Mouse (Mus musculus) embryonic facial prominence, embryonic 12.5 days (tissue): ENCODE measurements around the gene Dctpp1. TPM values are rescaled to one million over a fixed set of nuclear protein-coding genes. Genes with fewer than 3 reads are reported as not detected.

Experiments
- ATAC-seq: fragments of 200-750 bp; cut with Nextera tagmentation; 2 replicates; pipeline ENCODE4 v1.8.0; 2017; ENCODE audit not compliant: insufficient number of reproducible peaks, insufficient read depth, low FRiP score, low TSS enrichment
- H3K27ac ChIP-seq: fragments of 300-500 bp; sonication (generic); 2 replicates; pipeline ENCODE4 v1.5.1; 2016; ENCODE audit warnings: mild to moderate bottlenecking
- H3K27me3 ChIP-seq: fragments of 300-500 bp; sonication (generic); 2 replicates; pipeline ENCODE4 v1.6.1; 2016; ENCODE audit warnings: mild to moderate bottlenecking, moderate library complexity
- H3K36me3 ChIP-seq: fragments of 300-500 bp; sonication (generic); 2 replicates; pipeline ENCODE4 v1.6.1; 2016; ENCODE audit warnings: mild to moderate bottlenecking
- H3K4me1 ChIP-seq: fragments of 300-500 bp; sonication (generic); 2 replicates; pipeline ENCODE4 v1.6.1; 2016
- H3K4me2 ChIP-seq: fragments of 300-500 bp; sonication (generic); replicated peaks from 2 replicates; pipeline ENCODE4 v1.6.1; 2016; ENCODE audit warnings: mild to moderate bottlenecking, moderate library complexity
- H3K4me3 ChIP-seq: fragments of 300-500 bp; sonication (generic); 2 replicates; pipeline ENCODE4 v1.5.1; 2016; ENCODE audit warnings: mild to moderate bottlenecking
- H3K9ac ChIP-seq: fragments of 300-500 bp; sonication (generic); 2 replicates; pipeline ENCODE4 v1.6.1; 2016; ENCODE audit warnings: mild to moderate bottlenecking, moderate library complexity
- H3K9me3 ChIP-seq: fragments of 300-500 bp; sonication (generic); 2 replicates; pipeline ENCODE4 v1.6.1; 2016; ENCODE audit warnings: mild to moderate bottlenecking, moderate library complexity
- WGBS: fragments of 180-500 bp; shearing (Covaris S2); methylation state at CpG from one replicate; pipeline ENCODE4 v1.1.7; 2016; 5-methylcytosine and 5-hydroxymethylcytosine counted together
- polyA plus RNA-seq: library from polyadenylated mRNA; unstranded; fragments of >200 nt; fragmentation: Nextera tagmentation; extraction: Ambion mirVana; gene quantifications from 2 replicates; pipeline ENCODE4 v1.2.1, GENCODE M21; 2016

Dctpp1 gene
- polyA plus RNA-seq, 1 experiment from 2014 or later, result 196 TPM

GRCm38 (mm10) chr7:127244658-127245510 lies 15.6 kb downstream of the Dctpp1 start:
- 9% methylated on average over 33 of the region's 33 CpGs for WGBS
- peak overlapping the region; percentile 91 for H3K9ac ChIP-seq
- H3K4me3 ChIP-seq, result peak overlapping the region; percentile 87
- no peaks in the 10 kb centered on the region for H3K9me3 ChIP-seq
- H3K27ac ChIP-seq, result peak overlapping the region; percentile 94
- H3K4me2 ChIP-seq, result peak overlapping the region; percentile 83
- no peaks in the 10 kb centered on the region for H3K27me3 ChIP-seq
- peak; percentile 78 for ATAC-seq
- peaks cover 24% of the 10 kb centered on the region for H3K4me1 ChIP-seq
- H3K36me3 ChIP-seq, result peaks cover 30% of the 10 kb centered on the region

- Histone ChIP-seq H3K27me3 (no peaks in the 10 kb centered on the region), H3K4me2 (peak within 1 kb of the TSS; percentile 83), H3K27ac (peak within 1 kb of the TSS; percentile 94), H3K4me3 (peak within 1 kb of the TSS; percentile 87), H3K36me3 (peaks cover 26% of the 10 kb centered on the region), H3K9ac (peak within 1 kb of the TSS; percentile 91), H3K9me3 (no peaks in the 10 kb centered on the region), H3K4me1 (peaks cover 24% of the 10 kb centered on the region)
- peak; percentile 97 for ATAC-seq
- WGBS, result under 1% methylated on average over 53 of the region's 56 CpGs
These were observed 16.4 kb downstream of the Dctpp1 start, which contains the start of gene Zfp771 for GRCm38 (mm10) chr7:127243870-127244657. TSS of gene Zfp771 (plus strand) at chr7:127244274.

GRCm38 (mm10) chr7:127243361-127243867 lies 17.1 kb downstream of the Dctpp1 start:
- Histone ChIP-seq H3K4me2 (peak overlapping the region; percentile 83), H3K27me3 (no peaks in the 10 kb centered on the region), H3K9me3 (no peaks in the 10 kb centered on the region), H3K36me3 (peaks cover 29% of the 10 kb centered on the region), H3K27ac (peak overlapping the region; percentile 94), H3K4me1 (peaks cover 24% of the 10 kb centered on the region), H3K9ac (peak overlapping the region; percentile 91), H3K4me3 (peak overlapping the region; percentile 87)
- ATAC-seq, result no peak
- 37% methylated on average over 2 of the region's 2 CpGs for WGBS

GRCm38 (mm10) chr7:127234777-127235176 lies 25.7 kb downstream of the Dctpp1 start:
- Histone ChIP-seq H3K4me2 (peak overlapping the region; percentile 72), H3K27ac (no peak overlapping the region), H3K36me3 (peaks cover 62% of the 10 kb centered on the region), H3K4me1 (peaks cover 24% of the 10 kb centered on the region), H3K4me3 (no peak overlapping the region), H3K9ac (no peak overlapping the region), H3K27me3 (no peaks in the 10 kb centered on the region), H3K9me3 (no peaks in the 10 kb centered on the region)
- no peak for ATAC-seq
- WGBS, result 96% methylated on average over 2 of the region's 2 CpGs

- Histone ChIP-seq H3K36me3 (peaks cover 65% of the 10 kb centered on the region), H3K4me2 (peak overlapping the region; percentile 72), H3K9ac (peak overlapping the region; percentile 96), H3K27me3 (no peaks in the 10 kb centered on the region), H3K4me1 (peaks cover 24% of the 10 kb centered on the region), H3K4me3 (peak overlapping the region; percentile 92), H3K9me3 (no peaks in the 10 kb centered on the region), H3K27ac (peak overlapping the region; percentile 98; the same call in 1 of the 2 replicates)
- no peak for ATAC-seq
- 7% methylated on average over 9 of the region's 9 CpGs for WGBS
These were observed 26.7 kb downstream of the Dctpp1 start for GRCm38 (mm10) chr7:127233765-127234164.

GRCm38 (mm10) chr7:127233368-127233749 lies 27.1 kb downstream of the Dctpp1 start:
- WGBS, result under 1% methylated on average over 27 of the region's 27 CpGs
- H3K36me3 ChIP-seq, result peaks cover 61% of the 10 kb centered on the region
- H3K27me3 ChIP-seq, result no peaks in the 10 kb centered on the region
- H3K4me1 ChIP-seq, result peaks cover 24% of the 10 kb centered on the region
- peak overlapping the region; percentile 98 for H3K27ac ChIP-seq
- no peaks in the 10 kb centered on the region for H3K9me3 ChIP-seq
- peak overlapping the region; percentile 96 for H3K9ac ChIP-seq
- H3K4me2 ChIP-seq, result peak overlapping the region; percentile 72
- peak; percentile 41 for ATAC-seq
- peak overlapping the region; percentile 92 for H3K4me3 ChIP-seq

- Histone ChIP-seq H3K9me3 (no peaks in the 10 kb centered on the region), H3K4me3 (peak within 1 kb of the TSS; percentile 92), H3K4me1 (peaks cover 24% of the 10 kb centered on the region), H3K4me2 (peak within 1 kb of the TSS; percentile 72), H3K36me3 (peaks cover 57% of the 10 kb centered on the region), H3K9ac (peak within 1 kb of the TSS; percentile 96), H3K27me3 (no peaks in the 10 kb centered on the region), H3K27ac (peak within 1 kb of the TSS; percentile 98)
- WGBS, result under 1% methylated on average over 64 of the region's 64 CpGs
- ATAC-seq, result peak; percentile 81
These were observed 27.7 kb downstream of the Dctpp1 start, which contains the start of the genes Zfp553 and Sept1 for GRCm38 (mm10) chr7:127232622-127233367. TSS of gene Zfp553 (plus strand) at chr7:127233061. TSS of gene Sept1 (minus strand) at chr7:127233130.

GRCm38 (mm10) chr7:127231826-127232621 lies 28.5 kb downstream of the Dctpp1 start:
- Histone ChIP-seq H3K9me3 (no peaks in the 10 kb centered on the region), H3K4me1 (peaks cover 24% of the 10 kb centered on the region), H3K36me3 (peaks cover 50% of the 10 kb centered on the region), H3K9ac (peak overlapping the region; percentile 96), H3K4me2 (peak overlapping the region; percentile 72), H3K27ac (peak overlapping the region; percentile 98), H3K27me3 (no peaks in the 10 kb centered on the region), H3K4me3 (peak overlapping the region; percentile 92)
- ATAC-seq, result no peak
- WGBS, result 9% methylated on average over 20 of the region's 20 CpGs

- Histone ChIP-seq H3K9ac (peak overlapping the region; percentile 96; the same call in 1 of the 2 replicates), H3K4me2 (peak overlapping the region; percentile 72), H3K27ac (0 out of 2 replicates have a peak overlapping the region, but pooled peaks have one; percentile 98), H3K9me3 (no peaks in the 10 kb centered on the region), H3K27me3 (no peaks in the 10 kb centered on the region), H3K4me1 (peaks cover 24% of the 10 kb centered on the region), H3K4me3 (peak overlapping the region; percentile 92), H3K36me3 (peaks cover 43% of the 10 kb centered on the region)
- WGBS, result 76% methylated on average over 3 of the region's 3 CpGs
- no peak for ATAC-seq
These were observed 29.1 kb downstream of the Dctpp1 start for GRCm38 (mm10) chr7:127231376-127231775.

GRCm38 (mm10) chr7:127228615-127229303 lies 31.8 kb downstream of the Dctpp1 start:
- Histone ChIP-seq H3K36me3 (0 out of 2 replicates have a peak, but pooled peaks cover 29% of the 10 kb centered on the region), H3K4me1 (peaks cover 19% of the 10 kb centered on the region), H3K9me3 (no peaks in the 10 kb centered on the region), H3K27me3 (no peaks in the 10 kb centered on the region), H3K9ac (no peak overlapping the region), H3K4me3 (no peak overlapping the region), H3K4me2 (no peak overlapping the region), H3K27ac (no peak overlapping the region)
- WGBS, result 66% methylated on average over 4 of the region's 4 CpGs
- no peak for ATAC-seq
